15 mouse cellular contexts compared by ENCODE assay signal in genomic region chr10:3743826-3744225, GRCm38 (mm10). TPM values are rescaled to one million over a fixed set of nuclear protein-coding genes. Genes with fewer than 3 reads are reported as not detected.
DNase-seq lines count a peak whose midpoint lies in the region; ATAC-seq and TF ChIP-seq lines count a peak whose summit lies in the region.
"Had no signal": no experiment of that assay in that cellular context is flagged by ENCODE, and none has a peak within 500 bp of the region (broad histone marks: within the 10 kb centered on the region; RNA-seq: fewer than 3 reads in every experiment).

No protein-coding gene starts in this region.

- TF ChIP-seq POLR2A in kidney, adult 2 months (IDR thresholded peaks at IDR 0.05; ENCODE audit: low read depth, low read length), result no peak

- no peak overlapping the region for H3K27ac ChIP-seq in kidney, adult 2 months (ENCODE audit: insufficient read depth, low read depth, low read length)
- H3K27ac ChIP-seq in kidney, embryonic 14.5 days (ENCODE audit: low read depth, low read length), result no peak overlapping the region
- H3K27ac ChIP-seq: heart, embryonic 13.5 days; hindbrain, embryonic 12.5 days had no signal

- no peaks in the 10 kb centered on the region for H3K9me3 ChIP-seq in kidney, embryonic 14.5 days (ENCODE audit: control insufficient read depth, low read length)
- H3K9me3 ChIP-seq: heart, embryonic 13.5 days; hindbrain, embryonic 12.5 days; megakaryocyte, embryonic 14.5 days had no signal

- no peak for TF ChIP-seq CTCF in kidney, adult 2 months (conservative IDR thresholded peaks at IDR 0.05; ENCODE audit: insufficient read depth, insufficient read length, low read depth, low read length)

- H3K4me2 ChIP-seq in kidney, embryonic 14.5 days (replicated peaks; ENCODE audit: low read depth, low read length), result no peak overlapping the region
- H3K4me2 ChIP-seq: hindbrain, embryonic 12.5 days had no signal

- no peaks in the 10 kb centered on the region for H3K36me3 ChIP-seq in kidney, adult 2 months (ENCODE audit: control insufficient read depth, insufficient read depth, low read length)
- H3K36me3 ChIP-seq in kidney, embryonic 14.5 days (ENCODE audit: control insufficient read depth, insufficient read depth, low read length), result no peaks in the 10 kb centered on the region
- H3K36me3 ChIP-seq: hindbrain, embryonic 12.5 days had no signal

- WGBS in kidney, adult 2 months, result 50% methylated on average over 5 of the region's 5 CpGs
- WGBS in kidney, embryonic 14.5 days, result 82% methylated on average over 5 of the region's 5 CpGs

- ATAC-seq in kidney, embryonic 14.5 days (ENCODE audit: low FRiP score, low TSS enrichment), result no peak
- ATAC-seq: Patski had no signal

- H3K27me3 ChIP-seq in kidney, adult 2 months (replicated peaks; ENCODE audit: control insufficient read depth, insufficient read depth, low read length), result no peaks in the 10 kb centered on the region
- H3K27me3 ChIP-seq in kidney, embryonic 14.5 days (ENCODE audit: control insufficient read depth, insufficient read depth, low read length), result no peaks in the 10 kb centered on the region
- H3K27me3 ChIP-seq: hindbrain, embryonic 12.5 days had no signal

- peaks cover 8% of the 10 kb centered on the region; the same call in 1 of the 2 replicates for H3K4me1 ChIP-seq in kidney, adult 2 months (ENCODE audit: control insufficient read depth, insufficient read depth, low read length)
- peaks cover 7% of the 10 kb centered on the region for H3K4me1 ChIP-seq in kidney, embryonic 14.5 days (ENCODE audit: control insufficient read depth, insufficient read depth, low read length)

- no peak overlapping the region for H3K9ac ChIP-seq in kidney, embryonic 14.5 days (ENCODE audit: low read depth, low read length)
- H3K9ac ChIP-seq: heart, embryonic 13.5 days; hindbrain, embryonic 12.5 days had no signal

- DNase-seq in cerebellum, adult 18-20 months, result peak; percentile 4 to 5
- DNase-seq in cerebellum, postnatal 4 days (ENCODE audit: low spot score in 2 of 2), result no peak
- DNase-seq in kidney, adult 2 months, result peak; percentile 29
- DNase-seq in retina, postnatal 1 day, result peak; percentile 12
- no peak for DNase-seq in retina, embryonic 14.5 days (ENCODE audit: low spot score)
- DNase-seq in ovary, postnatal 14 days (ENCODE audit: low spot score), result no peak
- DNase-seq in yolk sac, embryonic 10.5 days (ENCODE audit: low spot score), result no peak
- DNase-seq: gastrocnemius, postnatal 36 days; kidney, adult 11 months; lung, adult 2 months had no signal

- H3K4me3 ChIP-seq in kidney, adult 2 months (ENCODE audit: insufficient read depth, low read depth, low read length), result no peak overlapping the region
- H3K4me3 ChIP-seq in kidney, embryonic 14.5 days (ENCODE audit: low read length), result no peak overlapping the region
- H3K4me3 ChIP-seq: heart, embryonic 13.5 days; hindbrain, embryonic 12.5 days; megakaryocyte, embryonic 14.5 days had no signal

RNA-seq across cellular contexts. Expression of gene Plekhg1, which starts 3.7 kb away (rescaled TPM):
- polyA plus RNA-seq in kidney, adult 2 months (2012; rRNA removed), result 5.0 TPM in 2 replicates
- 11.7 and 16.9 TPM in 2 replicates for polyA plus RNA-seq in kidney, embryonic 14.5 days (2014; fragmentation: Nextera tagmentation; extraction: Ambion mirVana)

Comparison
In these comparisons a context has a peak if more than half of its experiments do, and no peak if none do; other contexts are left out.
1. DNase-seq: peak in cerebellum, adult 18-20 months (2 of 2), kidney, adult 2 months (single experiment) and retina, postnatal 1 day (single experiment); none in cerebellum, postnatal 4 days (0 of 2), retina, embryonic 14.5 days (single experiment), ovary, postnatal 14 days (single experiment) and yolk sac, embryonic 10.5 days (single experiment).